Mouse (Mus musculus) bone marrow macrophage, adult 2 months (primary cell): ENCODE results near the gene Cdc37l1.

ENCODE experiments used
- CTCF ChIP-seq: IDR thresholded peaks from 2 replicates; pipeline ENCODE4 v1.5.1; 2012; ENCODE audit warnings: low read depth, mild to moderate bottlenecking, low read length, moderate library complexity
- POLR2A ChIP-seq: IDR thresholded peaks from 2 replicates; pipeline ENCODE4 v1.6.1; 2012; ENCODE audit warnings: mild to moderate bottlenecking, low read depth, low read length, borderline replicate concordance

GRCm38 (mm10) chr19:29042647-29043046 lies 52.5 kb downstream of the Cdc37l1 start:
- no peak for TF ChIP-seq POLR2A
- TF ChIP-seq CTCF, result no peak
